Mouse (Mus musculus): ENCODE data around the gene Slc22a3. TPM values are rescaled to one million over a fixed set of nuclear protein-coding genes. Genes with fewer than 3 reads are reported as not detected.
A peak's percentile ranks its signal among the peaks of the same experiment; 100 is the strongest.

Slc22a3 gene
- polyA plus RNA-seq, 1 experiment from 2014 or later = not detected

DNA sequence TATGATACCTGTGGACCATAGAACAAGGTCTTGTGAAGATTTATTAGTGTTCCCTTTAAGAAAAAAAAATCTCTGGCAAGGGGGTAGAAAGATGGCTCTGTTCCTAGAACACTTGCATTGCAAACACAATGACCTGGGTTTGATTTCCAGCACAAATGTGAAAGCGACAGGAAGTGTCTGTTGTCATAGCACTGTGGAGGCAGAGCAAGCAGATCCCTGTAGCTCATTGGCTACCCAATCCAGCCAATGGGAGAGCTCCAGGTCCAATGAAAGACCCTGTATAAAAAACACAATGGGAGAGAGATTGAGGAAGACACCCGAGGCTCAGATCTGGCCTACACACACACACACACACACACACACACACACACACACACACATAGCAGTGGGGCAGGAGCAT lies 125.0 kb downstream of the Slc22a3 start:
- H3K27ac ChIP-seq = no peak overlapping the region
- 21% methylated on average over 2 of the region's 2 CpGs for WGBS

DNA sequence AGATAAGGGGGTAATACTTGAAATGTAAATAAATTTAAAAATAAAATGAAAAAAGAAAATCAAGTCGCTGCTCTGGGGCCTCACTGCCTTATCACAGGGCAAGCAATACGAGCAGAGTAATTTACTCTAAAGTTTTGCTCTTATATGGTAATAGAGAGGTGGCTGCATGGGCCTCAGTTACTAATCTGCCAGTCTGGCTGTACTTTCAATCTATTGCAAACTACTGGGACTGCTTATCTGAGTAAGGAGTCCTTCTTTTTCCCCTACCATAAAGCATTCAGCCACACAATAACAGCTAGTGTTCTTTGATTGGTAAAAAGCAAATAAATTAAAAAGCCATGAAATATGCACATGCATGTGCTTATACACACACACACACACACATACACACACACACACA lies 125.9 kb downstream of the Slc22a3 start:
- no peak overlapping the region for H3K4me3 ChIP-seq (replicated peaks)
- H3K27me3 ChIP-seq = no peaks in the 10 kb centered on the region
- WGBS = 93% methylated on average over 2 of the region's 2 CpGs
- no peak for ATAC-seq (ENCODE audit: low FRiP score)
- no peaks in the 10 kb centered on the region for H3K9me3 ChIP-seq
- 0 out of 2 replicates have a peak, but pooled peaks cover 11% of the 10 kb centered on the region for H3K4me1 ChIP-seq
- H3K4me2 ChIP-seq = no peak overlapping the region
- H3K9ac ChIP-seq = no peak overlapping the region
- H3K36me3 ChIP-seq (replicated peaks) = no peaks in the 10 kb centered on the region
- H3K27ac ChIP-seq = no peak overlapping the region

More for the DNA sequence above, 125.0 kb downstream of the Slc22a3 start:
- H3K9me3 ChIP-seq = no peaks in the 10 kb centered on the region
- ATAC-seq (ENCODE audit: low FRiP score) = peak; percentile 70; the same call in 1 of the 2 replicates
- H3K4me1 ChIP-seq = 0 out of 2 replicates have a peak, but pooled peaks cover 11% of the 10 kb centered on the region
- no peaks in the 10 kb centered on the region for H3K36me3 ChIP-seq (replicated peaks)
- H3K4me3 ChIP-seq (replicated peaks) = no peak overlapping the region
- H3K9ac ChIP-seq = no peak overlapping the region
- no peak overlapping the region for H3K4me2 ChIP-seq
- no peaks in the 10 kb centered on the region for H3K27me3 ChIP-seq

DNA sequence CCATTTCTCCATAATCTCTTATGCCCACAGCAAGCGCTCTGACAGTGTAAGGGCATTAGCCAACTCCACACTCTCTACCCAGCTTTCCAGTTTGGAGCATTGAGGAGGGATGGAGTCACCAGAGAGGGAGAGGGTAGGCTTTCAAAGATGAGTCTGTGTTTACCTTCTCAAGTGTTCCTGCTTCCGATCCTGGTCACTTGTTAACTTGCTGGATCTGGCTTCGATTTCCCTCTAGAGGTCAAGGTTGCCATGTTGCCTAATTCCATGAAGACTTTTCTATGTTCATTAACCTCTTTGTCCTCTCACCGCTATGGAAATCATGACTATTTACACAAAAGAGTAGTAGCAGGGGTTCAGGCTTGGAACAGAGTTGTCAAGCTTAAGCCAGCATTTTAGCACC lies 127.2 kb downstream of the Slc22a3 start:
- H3K9ac ChIP-seq = no peak overlapping the region
- H3K4me3 ChIP-seq (replicated peaks) = no peak overlapping the region
- 0 out of 2 replicates have a peak, but pooled peaks cover 11% of the 10 kb centered on the region for H3K4me1 ChIP-seq
- ATAC-seq (ENCODE audit: low FRiP score) = no peak
- H3K4me2 ChIP-seq = no peak overlapping the region
- no peak overlapping the region for H3K27ac ChIP-seq
- WGBS = 92% methylated on average over 4 of the region's 4 CpGs
- H3K36me3 ChIP-seq (replicated peaks) = no peaks in the 10 kb centered on the region
- H3K27me3 ChIP-seq = no peaks in the 10 kb centered on the region
- H3K9me3 ChIP-seq = no peaks in the 10 kb centered on the region

DNA sequence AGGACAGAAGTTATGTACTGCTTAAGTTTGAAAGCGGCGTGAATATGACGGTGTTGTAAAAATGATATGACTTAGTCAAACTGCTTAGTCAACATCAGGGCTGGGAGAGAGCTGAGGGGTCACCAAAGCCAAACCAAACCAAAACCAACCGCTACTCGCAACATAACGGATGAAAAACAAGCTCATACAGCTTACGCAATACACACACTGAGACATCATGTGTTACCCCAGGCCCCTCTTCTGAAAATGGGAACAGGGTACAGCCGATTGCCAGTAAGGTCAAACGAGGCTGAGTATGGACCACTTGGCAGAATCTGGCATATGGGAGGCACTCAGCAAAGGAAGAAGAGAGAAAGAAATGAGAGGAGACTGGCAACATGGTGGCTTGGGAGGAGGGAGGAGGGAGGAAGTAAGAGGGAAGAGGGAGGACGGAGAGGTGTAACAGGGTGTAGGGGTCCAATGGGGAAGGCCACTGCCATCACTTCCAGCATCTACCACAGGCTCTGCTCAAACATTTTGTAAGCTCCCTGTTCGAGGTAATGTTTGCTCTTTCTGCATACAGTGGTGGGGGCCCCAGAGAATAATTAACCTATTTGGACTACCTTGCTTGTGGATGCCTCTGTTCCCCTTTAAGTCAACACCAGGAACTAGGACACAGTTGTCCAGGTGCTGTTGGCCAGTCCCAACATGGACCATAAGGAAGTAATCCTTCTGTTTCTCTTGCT lies 129.4 kb downstream of the Slc22a3 start, which contains the start of gene Plg:
Gene Plg, plus strand, starts transcription at position 628 of the 725 bp plus-strand sequence.
- Histone ChIP-seq H3K4me3 (replicated peaks) (no peak within 1 kb of the TSS), H3K27ac (no peak within 1 kb of the TSS), H3K27me3 (no peaks in the 10 kb centered on the region), H3K4me1 (0 out of 2 replicates have a peak, but pooled peaks cover 11% of the 10 kb centered on the region), H3K9me3 (no peaks in the 10 kb centered on the region), H3K4me2 (no peak within 1 kb of the TSS), H3K9ac (no peak within 1 kb of the TSS), H3K36me3 (replicated peaks) (no peaks in the 10 kb centered on the region)
- WGBS = 94% methylated on average over 11 of the region's 11 CpGs
- ATAC-seq (ENCODE audit: low FRiP score) = no peak

DNA sequence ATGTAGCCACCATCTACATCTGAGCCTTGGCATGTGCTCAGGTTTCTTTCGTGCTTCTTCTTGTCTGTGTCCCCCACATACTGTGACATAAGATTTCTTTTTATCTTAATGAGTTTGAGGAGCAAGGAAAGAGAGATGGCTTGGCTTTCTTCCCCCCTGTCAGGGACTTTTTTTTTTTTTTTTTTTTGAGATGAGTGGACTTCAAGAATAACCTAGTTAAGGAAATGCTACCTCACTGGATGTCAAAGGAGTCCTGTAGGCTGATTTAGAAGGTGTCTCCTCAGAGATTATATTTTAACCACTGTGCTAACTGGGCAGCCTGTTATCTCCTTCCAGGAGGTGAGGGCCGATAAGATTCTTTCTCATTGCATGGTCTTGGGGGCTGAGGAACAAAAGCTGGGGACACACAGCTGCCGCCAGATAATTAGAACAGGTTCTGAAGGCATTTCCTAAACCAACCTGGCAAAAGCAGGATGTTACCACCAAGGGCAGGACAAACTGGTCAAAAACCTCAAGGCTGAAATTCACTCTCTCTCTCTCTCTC lies 133.8 kb downstream of the Slc22a3 start:
- Histone ChIP-seq H3K4me3 (replicated peaks) (no peak overlapping the region), H3K9me3 (no peaks in the 10 kb centered on the region), H3K9ac (no peak overlapping the region), H3K4me1 (peaks cover 5% of the 10 kb centered on the region), H3K27me3 (no peaks in the 10 kb centered on the region), H3K36me3 (replicated peaks) (no peaks in the 10 kb centered on the region), H3K27ac (no peak overlapping the region), H3K4me2 (no peak overlapping the region)
- ATAC-seq (ENCODE audit: low FRiP score) = no peak
- WGBS = 79% methylated on average over 3 of the region's 3 CpGs

DNA sequence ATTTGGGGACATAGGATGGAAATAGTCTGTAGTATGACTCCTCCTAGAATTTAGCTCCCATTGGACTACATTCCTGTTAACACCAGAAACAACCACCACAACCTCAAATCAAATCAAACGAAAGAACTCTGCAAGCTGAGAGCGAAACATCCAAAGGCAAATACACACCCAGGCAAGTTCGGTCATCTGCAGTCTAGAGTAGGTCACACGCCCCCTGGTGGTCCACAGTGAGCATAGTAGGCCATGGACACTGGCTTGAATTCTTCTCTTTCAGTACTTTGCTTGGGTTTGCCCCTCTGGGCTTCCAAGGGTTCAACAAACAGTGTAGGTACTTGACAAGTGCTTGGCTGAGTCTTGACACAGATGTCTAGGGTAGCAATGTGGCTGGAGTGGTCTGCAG lies 135.5 kb downstream of the Slc22a3 start:
- no peak overlapping the region for H3K4me3 ChIP-seq (replicated peaks)
- WGBS = 19% methylated on average over 4 of the region's 4 CpGs
- no peaks in the 10 kb centered on the region for H3K27me3 ChIP-seq
- H3K36me3 ChIP-seq (replicated peaks) = no peaks in the 10 kb centered on the region
- ATAC-seq (ENCODE audit: low FRiP score) = 0 out of 2 replicates have a peak, but pooled peaks have one; percentile 50
- H3K9me3 ChIP-seq = no peaks in the 10 kb centered on the region
- no peak overlapping the region for H3K9ac ChIP-seq
- H3K27ac ChIP-seq = no peak overlapping the region
- peaks cover 5% of the 10 kb centered on the region for H3K4me1 ChIP-seq
- H3K4me2 ChIP-seq = peak overlapping the region; percentile 24; the same call in 1 of the 2 replicates

DNA sequence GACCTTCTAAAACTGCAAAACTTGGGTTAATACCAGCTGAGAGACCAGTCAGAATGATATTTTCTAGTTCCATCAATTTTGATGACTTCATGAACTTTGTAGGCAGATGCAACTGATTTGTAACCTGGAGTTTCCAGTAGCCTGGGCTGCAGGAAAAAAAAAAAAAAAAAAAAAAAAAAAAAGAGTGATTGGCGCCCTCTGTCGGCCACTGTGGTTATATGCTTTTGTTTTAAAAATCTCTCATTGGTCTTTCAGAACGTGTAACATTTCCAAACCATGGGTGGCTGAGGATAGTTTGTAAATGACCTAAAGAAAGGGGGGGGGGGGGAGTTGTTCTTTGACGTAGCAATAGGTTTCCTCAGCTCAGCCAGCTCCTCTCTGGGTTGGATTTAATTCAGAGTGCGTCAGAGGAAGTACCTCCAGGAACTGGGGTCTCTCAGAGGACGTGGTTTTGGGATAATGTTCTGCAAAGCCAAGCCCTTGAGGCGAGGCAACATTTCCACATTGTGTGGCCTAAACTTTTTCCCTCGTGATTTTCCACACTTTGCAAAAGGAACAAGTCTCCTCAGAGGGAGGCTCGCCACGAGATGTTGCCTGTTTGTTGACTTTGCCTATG lies 136.1 kb downstream of the Slc22a3 start:
- Histone ChIP-seq H3K4me3 (replicated peaks) (no peak overlapping the region), H3K9ac (no peak overlapping the region), H3K36me3 (replicated peaks) (no peaks in the 10 kb centered on the region), H3K27ac (no peak overlapping the region), H3K4me2 (peak overlapping the region; percentile 24; the same call in 1 of the 2 replicates), H3K9me3 (no peaks in the 10 kb centered on the region), H3K4me1 (peaks cover 5% of the 10 kb centered on the region), H3K27me3 (no peaks in the 10 kb centered on the region)
- WGBS = 34% methylated on average over 10 of the region's 10 CpGs
- ATAC-seq (ENCODE audit: low FRiP score) = no peak

DNA sequence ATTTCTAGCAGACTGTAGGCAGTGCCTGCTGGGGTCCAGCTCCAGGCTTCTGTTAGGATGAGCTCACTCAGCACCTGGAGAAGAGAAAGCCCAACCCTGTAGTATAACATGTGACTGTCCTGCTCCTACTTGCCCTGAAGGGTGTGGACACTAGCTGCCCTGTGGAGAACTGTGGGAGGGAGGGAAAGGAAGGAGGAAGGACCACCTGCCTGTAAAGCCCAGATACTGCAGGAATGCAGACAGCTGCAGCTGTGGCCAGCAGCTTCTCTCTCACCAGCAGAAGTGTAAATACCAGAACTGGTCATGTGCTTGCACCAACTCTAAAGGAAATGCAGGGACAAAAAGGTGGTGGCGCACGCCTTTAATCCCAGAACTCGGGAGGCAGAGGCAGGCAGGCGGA lies 137.2 kb downstream of the Slc22a3 start:
- H3K4me3 ChIP-seq (replicated peaks) = no peak overlapping the region
- peaks cover 5% of the 10 kb centered on the region for H3K4me1 ChIP-seq
- H3K36me3 ChIP-seq (replicated peaks) = no peaks in the 10 kb centered on the region
- H3K4me2 ChIP-seq = no peak overlapping the region
- H3K27ac ChIP-seq = no peak overlapping the region
- H3K9ac ChIP-seq = no peak overlapping the region
- 85% methylated on average over 4 of the region's 4 CpGs for WGBS
- H3K9me3 ChIP-seq = no peaks in the 10 kb centered on the region
- ATAC-seq (ENCODE audit: low FRiP score) = no peak
- no peaks in the 10 kb centered on the region for H3K27me3 ChIP-seq

DNA sequence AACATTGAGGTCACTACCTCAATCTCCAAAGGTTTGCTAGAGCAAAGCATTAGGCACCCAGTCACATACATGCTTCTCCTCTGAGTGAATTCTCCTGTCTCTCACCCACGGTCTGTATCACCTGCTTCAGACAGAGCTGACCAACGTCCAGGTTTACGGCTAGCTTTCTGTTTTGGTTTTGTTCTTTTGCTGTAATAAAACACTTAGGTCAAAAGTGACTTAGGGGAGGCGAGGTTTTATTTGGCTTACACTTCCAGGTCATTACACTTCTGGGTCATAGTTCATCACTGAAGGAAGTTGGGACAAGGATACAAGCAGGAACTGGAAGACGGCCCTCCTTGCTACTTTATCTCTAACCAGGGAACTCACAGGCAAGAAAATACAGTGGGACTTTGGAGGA lies 138.1 kb downstream of the Slc22a3 start:
- no peaks in the 10 kb centered on the region for H3K36me3 ChIP-seq (replicated peaks)

More for the DNA sequence above, 138.1 kb downstream of the Slc22a3 start:
- no peak overlapping the region for H3K27ac ChIP-seq
- no peak overlapping the region for H3K4me3 ChIP-seq (replicated peaks)
- 77% methylated on average over 5 of the region's 5 CpGs for WGBS
- no peak overlapping the region for H3K9ac ChIP-seq
- H3K4me1 ChIP-seq = peaks cover 6% of the 10 kb centered on the region
- H3K9me3 ChIP-seq = no peaks in the 10 kb centered on the region
- H3K4me2 ChIP-seq = no peak overlapping the region
- no peaks in the 10 kb centered on the region for H3K27me3 ChIP-seq
- ATAC-seq (ENCODE audit: low FRiP score) = no peak

Other genes starting within 250 kb of the Slc22a3 start
- gene Map3k4, start 188.9 kb downstream of the Slc22a3 start, polyA plus RNA-seq (2016; fragmentation: Nextera tagmentation; extraction: Ambion mirVana) = 52.6 and 54.1 TPM in 2 replicates
- gene Plg, start 129.1 kb downstream of the Slc22a3 start, polyA plus RNA-seq (2016; fragmentation: Nextera tagmentation; extraction: Ambion mirVana) = 0.10 TPM in 1 of 2 replicates, not detected in the other
- not detected in 2 replicates for gene Slc22a2, start 76.4 kb upstream of the Slc22a3 start, polyA plus RNA-seq (2016; fragmentation: Nextera tagmentation; extraction: Ambion mirVana)
- 0.10 TPM in 1 of 2 replicates, not detected in the other for gene Slc22a1, start 168.1 kb upstream of the Slc22a3 start, polyA plus RNA-seq (2016; fragmentation: Nextera tagmentation; extraction: Ambion mirVana)

Data from forebrain, embryonic 12.5 days (tissue).